Mouse (Mus musculus) midbrain, embryonic 16.5 days (tissue): ENCODE measurements at regions not wholly inside any gene's neighbourhood (a gene's known extent, or its start where the extent isn't known, plus 50 kb on each side); places are given as distances from the start of the nearest gene placed in this dataset.

Experiments
- ATAC-seq: fragments of 200-750 bp; cut with Nextera tagmentation; 2 replicates; pipeline ENCODE4 v1.8.0; 2017; ENCODE audit warnings: moderate TSS enrichment
- H3K27ac ChIP-seq: fragments of 300-500 bp; sonication (generic); 2 replicates; pipeline ENCODE4 v1.5.1; 2014; ENCODE audit warnings: mild to moderate bottlenecking, low read length, mixed read lengths
- H3K27me3 ChIP-seq: fragments of 300-500 bp; sonication (generic); 2 replicates; pipeline ENCODE4 v1.6.1; 2014; ENCODE audit warnings: low read depth, low read length, mixed read lengths; ENCODE audit not compliant: control insufficient read depth, insufficient read depth
- H3K36me3 ChIP-seq: fragments of 300-500 bp; sonication (generic); 2 replicates; pipeline ENCODE4 v1.6.1; 2014; ENCODE audit warnings: mild to moderate bottlenecking, low read length, moderate library complexity, mixed read lengths; ENCODE audit not compliant: control insufficient read depth, insufficient read depth
- H3K4me1 ChIP-seq: fragments of 300-500 bp; sonication (generic); 2 replicates; pipeline ENCODE4 v1.6.1; 2014; ENCODE audit warnings: mild to moderate bottlenecking, low read length, mixed read lengths; ENCODE audit not compliant: control insufficient read depth, insufficient read depth
- H3K4me2 ChIP-seq: fragments of 300-500 bp; sonication (generic); 2 replicates; pipeline ENCODE4 v1.6.1; 2014; ENCODE audit warnings: mild to moderate bottlenecking, low read length, mixed read lengths
- H3K4me3 ChIP-seq: fragments of 300-500 bp; sonication (generic); 2 replicates; pipeline ENCODE4 v1.5.1; 2014; ENCODE audit warnings: low read depth, mild to moderate bottlenecking, low read length, moderate library complexity, mixed read lengths
- H3K9ac ChIP-seq: fragments of 300-500 bp; sonication (generic); 2 replicates; pipeline ENCODE4 v1.6.1; 2014; ENCODE audit warnings: low read depth, low read length, mixed read lengths
- H3K9me3 ChIP-seq: fragments of 300-500 bp; sonication (generic); replicated peaks from 2 replicates; pipeline ENCODE4 v1.6.1; 2014; ENCODE audit warnings: mild to moderate bottlenecking, low read length, mixed read lengths; ENCODE audit not compliant: control insufficient read depth, poor library complexity, severe bottlenecking
- WGBS: fragments of 180-500 bp; shearing (Covaris S2); extraction: QIAGEN DNeasy Blood & Tissue Kit; methylation state at CpG from one replicate; pipeline ENCODE4 v1.1.7; 2014; 5-methylcytosine and 5-hydroxymethylcytosine counted together

DNA sequence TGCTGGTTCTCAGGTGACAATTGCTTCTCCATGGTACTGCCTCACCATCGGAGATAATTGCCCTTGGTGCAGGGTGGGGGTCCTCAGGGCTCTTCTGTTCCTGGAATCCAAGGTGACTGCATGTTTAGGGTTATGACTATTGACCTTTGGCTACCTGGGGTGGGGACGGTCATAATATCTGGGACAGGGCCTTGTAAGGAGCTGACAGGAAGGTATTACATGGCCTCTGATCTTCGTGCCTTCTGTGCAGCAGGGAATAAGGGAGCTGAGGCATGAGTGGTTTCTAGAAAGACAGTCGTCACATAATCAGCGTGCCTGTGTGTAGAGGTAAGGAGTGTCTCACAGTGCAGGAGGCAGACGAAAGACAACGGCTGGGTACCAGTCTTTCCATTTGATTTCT, 407.5 kb upstream of the Prickle1 start:
- no peak overlapping the region for H3K27ac ChIP-seq
- 67% methylated on average over 7 of the region's 7 CpGs for WGBS

GRCm38 (mm10) chr15:93994542-93994941, 398.9 kb upstream of the Prickle1 start:
- H3K4me2 ChIP-seq: no peak overlapping the region
- H3K27ac ChIP-seq: no peak overlapping the region
- no peaks in the 10 kb centered on the region for H3K27me3 ChIP-seq
- H3K4me1 ChIP-seq: peaks cover 4% of the 10 kb centered on the region; the same call in 1 of the 2 replicates
- H3K4me3 ChIP-seq: no peak overlapping the region
- WGBS: 27% methylated on average over 4 of the region's 4 CpGs
- no peak overlapping the region for H3K9ac ChIP-seq
- no peaks in the 10 kb centered on the region for H3K9me3 ChIP-seq
- no peaks in the 10 kb centered on the region for H3K36me3 ChIP-seq
- ATAC-seq: no peak

More for the DNA sequence above, 407.5 kb upstream of the Prickle1 start:
- H3K36me3 ChIP-seq: no peaks in the 10 kb centered on the region
- no peaks in the 10 kb centered on the region for H3K9me3 ChIP-seq
- H3K4me2 ChIP-seq: no peak overlapping the region
- H3K4me1 ChIP-seq: peaks cover 4% of the 10 kb centered on the region; the same call in 1 of the 2 replicates
- no peak overlapping the region for H3K4me3 ChIP-seq
- no peak for ATAC-seq
- no peak overlapping the region for H3K9ac ChIP-seq
- no peaks in the 10 kb centered on the region for H3K27me3 ChIP-seq

DNA sequence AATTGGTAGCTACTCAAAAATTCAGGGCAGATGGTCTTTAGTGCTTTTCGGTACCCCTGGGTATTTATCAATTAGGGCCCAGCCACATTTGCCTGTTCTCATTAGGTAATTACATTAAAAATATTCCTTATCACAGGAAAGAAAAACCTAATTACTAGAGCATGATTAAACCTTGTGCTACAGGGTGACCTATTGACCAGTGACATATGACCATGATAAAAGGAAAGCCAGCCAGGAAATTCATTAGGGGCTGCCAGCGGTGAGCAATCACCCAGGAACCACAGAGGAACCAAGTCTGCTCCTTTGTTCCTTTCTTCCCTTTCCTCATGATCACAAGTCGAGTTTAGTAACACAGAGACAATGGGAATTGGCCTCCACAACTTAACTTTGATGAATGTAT, 394.4 kb upstream of the Prickle1 start:
- H3K4me3 ChIP-seq: no peak overlapping the region
- H3K9me3 ChIP-seq: no peaks in the 10 kb centered on the region
- no peak overlapping the region for H3K27ac ChIP-seq
- 40% methylated on average over 3 of the region's 3 CpGs for WGBS
- H3K27me3 ChIP-seq: no peaks in the 10 kb centered on the region
- H3K9ac ChIP-seq: no peak overlapping the region
- no peaks in the 10 kb centered on the region for H3K36me3 ChIP-seq
- H3K4me1 ChIP-seq: peaks cover 4% of the 10 kb centered on the region; the same call in 1 of the 2 replicates
- no peak overlapping the region for H3K4me2 ChIP-seq
- ATAC-seq: no peak

DNA sequence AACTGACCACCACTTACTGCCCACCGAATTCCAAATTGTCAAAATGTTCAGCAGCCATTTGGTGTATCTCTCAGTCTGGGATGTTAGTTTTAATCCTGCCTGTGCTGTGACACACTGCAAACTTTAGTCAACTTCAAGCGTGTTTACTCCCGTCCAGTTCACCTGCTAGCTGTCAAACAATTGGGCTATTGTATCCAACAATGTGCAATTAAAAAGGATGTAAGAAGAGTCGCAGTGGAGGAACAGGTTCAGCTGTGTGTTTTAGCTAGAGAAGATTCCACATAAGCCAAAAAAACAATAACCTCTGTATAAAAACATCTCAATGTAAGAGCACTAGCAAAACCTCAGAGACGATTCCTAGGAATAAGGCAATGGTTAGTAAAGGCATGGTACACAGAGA, 392.7 kb upstream of the Prickle1 start:
- H3K9ac ChIP-seq: no peak overlapping the region
- no peaks in the 10 kb centered on the region for H3K9me3 ChIP-seq
- no peaks in the 10 kb centered on the region for H3K27me3 ChIP-seq
- H3K4me2 ChIP-seq: no peak overlapping the region
- 78% methylated on average over 5 of the region's 5 CpGs for WGBS
- H3K36me3 ChIP-seq: no peaks in the 10 kb centered on the region
- H3K27ac ChIP-seq: no peak overlapping the region
- H3K4me1 ChIP-seq: no peaks in the 10 kb centered on the region
- no peak overlapping the region for H3K4me3 ChIP-seq
- ATAC-seq: no peak

DNA sequence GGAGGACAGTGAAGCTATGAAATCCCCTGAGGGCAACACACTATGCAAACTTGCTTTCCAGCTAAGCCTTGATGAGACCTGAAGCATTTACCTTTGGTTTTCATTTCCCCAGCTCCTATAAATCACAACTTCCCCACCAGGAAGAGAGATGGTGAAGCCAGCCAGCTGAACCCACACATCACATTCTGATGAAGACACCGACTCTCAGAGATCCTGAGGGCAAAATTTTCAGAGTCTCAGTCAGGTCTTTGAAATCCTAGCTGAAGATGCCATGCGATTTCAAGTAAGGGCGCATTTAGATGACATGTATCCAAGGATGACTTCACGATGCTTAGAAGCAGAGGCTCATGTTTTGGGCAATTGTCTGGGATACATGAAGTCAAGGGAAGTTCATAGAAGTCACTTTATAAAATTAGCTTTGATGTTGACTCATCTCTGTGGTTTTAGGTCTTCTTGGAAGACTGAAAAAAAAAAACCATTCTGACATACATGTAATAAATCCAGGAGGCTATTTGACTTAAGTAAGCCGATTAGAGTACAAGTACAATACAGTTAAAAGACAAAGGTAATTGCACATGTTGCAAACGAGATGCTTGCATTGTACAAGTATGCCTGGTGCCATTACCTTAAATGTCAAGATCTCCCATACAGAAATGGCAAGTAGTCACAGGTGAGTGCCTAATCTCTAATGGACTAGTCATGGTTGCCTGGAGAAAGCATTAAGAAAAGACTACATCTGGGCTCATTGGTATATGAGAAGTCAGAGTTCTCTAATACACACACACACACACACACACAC, 391.1 kb upstream of the Prickle1 start:
- H3K4me1 ChIP-seq: no peaks in the 10 kb centered on the region
- no peak overlapping the region for H3K4me3 ChIP-seq
- WGBS: 90% methylated on average over 6 of the region's 6 CpGs
- H3K36me3 ChIP-seq: no peaks in the 10 kb centered on the region
- H3K9ac ChIP-seq: no peak overlapping the region
- no peak overlapping the region for H3K27ac ChIP-seq
- H3K9me3 ChIP-seq: no peaks in the 10 kb centered on the region
- no peak overlapping the region for H3K4me2 ChIP-seq
- no peaks in the 10 kb centered on the region for H3K27me3 ChIP-seq
- ATAC-seq: no peak

GRCm38 (mm10) chr15:93982091-93982490, 386.4 kb upstream of the Prickle1 start:
- Histone ChIP-seq H3K4me2 (no peak overlapping the region), H3K4me3 (no peak overlapping the region), H3K9ac (no peak overlapping the region), H3K4me1 (no peaks in the 10 kb centered on the region), H3K27ac (no peak overlapping the region), H3K9me3 (no peaks in the 10 kb centered on the region), H3K36me3 (no peaks in the 10 kb centered on the region), H3K27me3 (no peaks in the 10 kb centered on the region)
- no peak for ATAC-seq
- 92% methylated on average over 9 of the region's 9 CpGs for whole genome bisulfite sequencing

DNA sequence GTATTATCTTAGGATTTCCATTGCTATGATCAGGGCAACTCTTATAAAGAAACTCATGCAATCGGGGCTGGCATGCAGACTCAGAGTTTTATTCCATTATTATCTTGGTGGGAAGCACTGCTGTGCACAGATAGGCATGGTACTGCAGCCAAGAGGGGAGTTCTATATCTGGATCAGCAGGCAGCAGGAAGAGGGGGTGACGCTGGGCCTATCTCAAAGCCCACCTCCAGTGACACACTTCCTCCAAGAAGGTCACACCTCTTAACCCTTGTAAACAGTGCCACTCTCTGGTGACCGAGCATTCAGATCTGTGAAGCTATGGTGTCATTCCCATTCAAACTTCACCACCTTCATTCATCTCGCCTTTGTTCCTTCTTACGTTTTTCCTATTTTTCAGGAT, 381.8 kb upstream of the Prickle1 start:
- no peaks in the 10 kb centered on the region for H3K36me3 ChIP-seq
- H3K27ac ChIP-seq: no peak overlapping the region
- no peaks in the 10 kb centered on the region for H3K4me1 ChIP-seq
- no peaks in the 10 kb centered on the region for H3K27me3 ChIP-seq
- H3K4me2 ChIP-seq: no peak overlapping the region
- H3K9ac ChIP-seq: no peak overlapping the region
- WGBS: 72% methylated on average over 5 of the region's 5 CpGs
- H3K4me3 ChIP-seq: no peak overlapping the region
- no peak for ATAC-seq
- no peaks in the 10 kb centered on the region for H3K9me3 ChIP-seq

DNA sequence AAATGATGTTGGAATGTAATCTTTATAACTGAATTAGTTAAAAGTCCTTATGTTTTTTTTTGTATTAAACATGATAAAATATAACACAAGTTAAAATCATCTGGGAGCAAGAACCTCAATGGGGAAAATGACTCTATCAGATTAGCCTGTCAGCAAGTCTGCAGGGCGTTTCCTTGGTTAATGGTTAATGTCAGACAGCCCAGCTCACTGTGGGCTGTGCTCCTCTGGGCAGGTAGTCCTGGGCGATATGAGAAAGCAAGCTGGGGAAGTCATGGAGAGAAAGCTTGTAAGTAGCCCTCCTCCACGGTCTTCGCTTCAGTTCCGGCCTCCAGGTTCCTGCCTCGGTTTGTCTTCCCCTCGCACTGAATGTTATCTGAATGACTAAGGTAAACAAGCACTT, 379.0 kb upstream of the Prickle1 start:
- H3K4me3 ChIP-seq: no peak overlapping the region
- H3K27me3 ChIP-seq: no peaks in the 10 kb centered on the region
- 85% methylated on average over 7 of the region's 7 CpGs for WGBS
- no peaks in the 10 kb centered on the region for H3K9me3 ChIP-seq
- no peak overlapping the region for H3K27ac ChIP-seq
- ATAC-seq: no peak
- H3K4me1 ChIP-seq: no peaks in the 10 kb centered on the region
- no peak overlapping the region for H3K4me2 ChIP-seq
- no peak overlapping the region for H3K9ac ChIP-seq
- H3K36me3 ChIP-seq: no peaks in the 10 kb centered on the region

GRCm38 (mm10) chr15:93972979-93973378, 377.3 kb upstream of the Prickle1 start:
- H3K9ac ChIP-seq: no peak overlapping the region
- no peaks in the 10 kb centered on the region for H3K36me3 ChIP-seq
- H3K4me2 ChIP-seq: no peak overlapping the region
- H3K4me1 ChIP-seq: no peaks in the 10 kb centered on the region
- H3K27me3 ChIP-seq: no peaks in the 10 kb centered on the region
- no peak for ATAC-seq
- H3K4me3 ChIP-seq: no peak overlapping the region
- 86% methylated on average over 5 of the region's 5 CpGs for WGBS
- H3K9me3 ChIP-seq: no peaks in the 10 kb centered on the region
- H3K27ac ChIP-seq: no peak overlapping the region
